Mouse (Mus musculus): ENCODE measurements around the gene Lmo4. TPM values are rescaled to one million over a fixed set of nuclear protein-coding genes. Genes with fewer than 3 reads are reported as not detected.

The Lmo4 gene
- polyA plus RNA-seq, 1 experiment = 179 TPM

DNA sequence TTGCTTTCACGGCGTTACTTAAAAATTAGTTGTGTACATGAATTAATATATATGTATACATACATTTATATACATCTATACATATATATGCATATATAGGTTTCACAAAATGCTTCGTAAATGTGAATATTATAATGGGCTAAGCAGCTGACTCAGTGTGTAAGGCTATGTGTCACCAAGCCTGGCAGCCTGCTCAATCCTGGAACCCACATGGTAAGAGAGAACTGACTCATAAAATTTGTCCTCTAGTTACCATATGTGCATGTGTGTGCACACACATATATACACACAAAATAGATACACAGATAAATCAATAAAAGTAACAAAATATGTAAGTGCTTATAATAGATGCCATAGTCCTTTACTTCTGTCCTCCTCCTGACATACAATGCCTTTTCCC lies 56.8 kb downstream of the Lmo4 start:
- DNase-seq (ENCODE audit: low spot score) = no peak

GRCm38 (mm10) chr3:144147244-144147643 lies 57.8 kb downstream of the Lmo4 start:
- DNase-seq (ENCODE audit: low spot score) = no peak

GRCm38 (mm10) chr3:144144066-144144465 lies 61.0 kb downstream of the Lmo4 start:
- DNase-seq (ENCODE audit: low spot score) = no peak

- DNase-seq (ENCODE audit: low spot score) = no peak
These were observed 62.1 kb downstream of the Lmo4 start for GRCm38 (mm10) chr3:144142939-144143338.

DNA sequence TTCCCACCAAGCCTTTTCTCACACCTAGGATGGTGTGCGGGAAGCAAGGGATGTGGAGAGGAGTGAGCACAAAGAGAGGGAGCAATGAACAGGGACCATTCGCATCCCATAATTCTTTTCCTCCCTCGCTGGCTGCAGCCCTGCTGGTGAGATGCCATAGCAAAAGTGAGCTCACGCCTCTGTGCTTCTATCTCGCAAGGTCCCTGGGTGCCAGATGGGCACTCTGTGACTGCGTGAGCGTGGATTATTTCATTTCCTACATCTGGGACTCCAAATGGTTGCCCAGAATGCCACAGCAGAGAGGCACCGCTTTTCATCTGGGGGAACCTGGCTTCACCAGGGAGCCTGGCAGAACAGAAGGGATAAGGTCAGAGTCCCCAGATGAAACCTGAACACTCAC lies 63.2 kb downstream of the Lmo4 start:
- DNase-seq (ENCODE audit: low spot score) = no peak

- no peak for DNase-seq (ENCODE audit: low spot score)
These were observed 64.2 kb downstream of the Lmo4 start for GRCm38 (mm10) chr3:144140816-144141215.

DNA sequence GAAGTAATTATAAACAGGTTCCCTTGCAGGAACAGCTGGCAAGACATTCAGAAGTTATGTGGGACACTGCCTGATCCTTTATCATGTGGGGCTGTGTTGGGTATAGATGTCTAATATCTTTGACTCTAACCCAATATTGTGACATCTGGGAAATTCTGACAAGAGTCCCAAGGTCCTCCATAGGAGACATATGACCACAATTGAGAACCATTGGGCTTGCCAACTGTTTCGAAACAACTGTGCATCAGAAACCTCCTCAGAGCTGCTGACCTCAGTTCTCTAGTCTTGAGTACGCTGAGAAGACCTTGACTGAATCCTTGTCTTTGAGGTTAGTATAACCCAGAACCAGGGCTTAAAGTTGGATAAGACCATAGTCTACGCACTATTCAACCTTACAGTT lies 66.4 kb downstream of the Lmo4 start:
- DNase-seq (ENCODE audit: low spot score) = no peak

Data from urinary bladder, adult 2 months (tissue).